Mouse (Mus musculus) MEL (cell line): ENCODE data around the gene Maml2. TPM values are rescaled to one million over a fixed set of nuclear protein-coding genes. Genes with fewer than 3 reads are reported as not detected.

Experiments
- DNase-seq: peaks from one replicate; pipeline ENCODE4 v3.0.0; 2011; ENCODE audit warnings: low read depth, low spot score
- H3K27ac ChIP-seq: 2 replicates; pipeline ENCODE4 v1.5.1; 2012; ENCODE audit warnings: low read depth, mild to moderate bottlenecking, control low read depth, low read length, moderate library complexity; ENCODE audit not compliant: control insufficient read depth
- H3K27me3 ChIP-seq, 2 experiments: fragments of 150-350 bp in 1 of 2; sonication (generic) in 1 of 2; 2 replicates each; pipeline ENCODE4 v1.6.1; 2012; ENCODE audit warnings: low read length in 2 of 2, mild to moderate bottlenecking in 2 of 2, improper control_type of control experiment in 1 of 2, moderate library complexity in 1 of 2; ENCODE audit not compliant: insufficient read depth in 2 of 2, control insufficient read depth in 1 of 2
- H3K36me3 ChIP-seq, 2 experiments: 2 replicates each; pipeline ENCODE4 v1.6.1; 2012 to 2014; ENCODE audit warnings: low read length in 2 of 2, improper control_type of control experiment in 1 of 2, inconsistent platforms in 1 of 2, mild to moderate bottlenecking in 1 of 2; ENCODE audit not compliant: insufficient read depth in 2 of 2, control insufficient read depth in 1 of 2
- H3K4me1 ChIP-seq, 2 experiments: fragments of 150-350 bp in 1 of 2; sonication (generic) in 1 of 2; 2 replicates each; pipeline ENCODE4 v1.6.1; 2012; ENCODE audit warnings: low read length in 2 of 2, improper control_type of control experiment in 1 of 2, mild to moderate bottlenecking in 1 of 2; ENCODE audit not compliant: insufficient read depth in 2 of 2, control insufficient read depth in 1 of 2
- H3K4me3 ChIP-seq, 2 experiments: fragments of 150-350 bp in 1 of 2; sonication (generic) in 1 of 2; 2 replicates each; pipeline ENCODE4 v1.5.1; 2012; ENCODE audit warnings: low read depth in 2 of 2, low read length in 2 of 2, mild to moderate bottlenecking in 2 of 2, moderate library complexity in 2 of 2, control low read depth in 1 of 2, improper control_type of control experiment in 1 of 2; ENCODE audit not compliant: control insufficient read depth in 1 of 2, insufficient read depth in 1 of 2
- H3K79me2 ChIP-seq: 2 replicates; pipeline ENCODE4 v1.6.1; 2012; ENCODE audit warnings: mild to moderate bottlenecking, low read length, moderate library complexity; ENCODE audit not compliant: control insufficient read depth, poor library complexity, insufficient read depth
- H3K9ac ChIP-seq: 2 replicates; pipeline ENCODE4 v1.6.1; 2012; ENCODE audit warnings: low read depth, mild to moderate bottlenecking, control low read depth, low read length, moderate library complexity; ENCODE audit not compliant: control insufficient read depth, poor library complexity, severe bottlenecking
- H3K9me3 ChIP-seq: fragments of 150-350 bp; sonication (generic); replicated peaks from 2 replicates; pipeline ENCODE4 v1.6.1; 2012; ENCODE audit warnings: mild to moderate bottlenecking, low read length, improper control_type of control experiment, moderate library complexity; ENCODE audit not compliant: insufficient read depth
- BHLHE40 ChIP-seq: IDR thresholded peaks from 2 replicates; pipeline ENCODE4 v1.6.1; 2012; ENCODE audit warnings: low read depth, mild to moderate bottlenecking, inconsistent platforms, low read length, improper control_type of control experiment, borderline replicate concordance
- CHD1 ChIP-seq: IDR thresholded peaks from 2 replicates; pipeline ENCODE4 v1.6.1; 2012; ENCODE audit warnings: low read depth, mild to moderate bottlenecking, inconsistent platforms, low read length, improper control_type of control experiment
- CHD2 ChIP-seq: IDR thresholded peaks from 2 replicates; pipeline ENCODE4 v1.6.1; 2011; ENCODE audit warnings: low read length, improper control_type of control experiment
- CTCF ChIP-seq, 3 experiments: IDR thresholded peaks in 2 of 3; conservative IDR thresholded peaks in 1 of 3; 2 replicates each; pipeline ENCODE4 v1.5.1; 2011 to 2012; ENCODE audit warnings: low read length in 3 of 3, low read depth in 2 of 3, mild to moderate bottlenecking in 2 of 3, improper control_type of control experiment in 1 of 3, inconsistent platforms in 1 of 3, mixed read lengths in 1 of 3, moderate library complexity in 1 of 3; ENCODE audit not compliant: control insufficient read depth in 1 of 3, insufficient read depth in 1 of 3, poor library complexity in 1 of 3, severe bottlenecking in 1 of 3
- E2F4 ChIP-seq: IDR thresholded peaks from 2 replicates; pipeline ENCODE4 v1.6.1; 2011; ENCODE audit warnings: low read depth, low read length, improper control_type of control experiment, borderline replicate concordance
- ELF1 ChIP-seq: IDR thresholded peaks from 2 replicates; pipeline ENCODE4 v1.6.1; 2014; ENCODE audit warnings: low read depth, mild to moderate bottlenecking, inconsistent platforms, low read length, improper control_type of control experiment, moderate library complexity
- EP300 ChIP-seq, 2 experiments: IDR thresholded peaks; 2 replicates each; pipeline ENCODE4 v1.6.1; 2011; ENCODE audit warnings: improper control_type of control experiment in 2 of 2, low read length in 2 of 2, low read depth in 1 of 2, mild to moderate bottlenecking in 1 of 2
- ETS1 ChIP-seq: IDR thresholded peaks from 2 replicates; pipeline ENCODE4 v1.6.1; 2012; ENCODE audit warnings: low read depth, mild to moderate bottlenecking, inconsistent platforms, low read length, improper control_type of control experiment, moderate library complexity
- GABPA ChIP-seq: IDR thresholded peaks from 2 replicates; pipeline ENCODE4 v1.6.1; 2012; ENCODE audit warnings: low read depth, mild to moderate bottlenecking, inconsistent platforms, low read length, improper control_type of control experiment, moderate library complexity
- GATA1 ChIP-seq: IDR thresholded peaks from 2 replicates; pipeline ENCODE4 v1.6.1; 2011; ENCODE audit warnings: low read depth, low read length, improper control_type of control experiment
- HCFC1 ChIP-seq: IDR thresholded peaks from 2 replicates; pipeline ENCODE4 v1.6.1; 2012; ENCODE audit warnings: low read depth, mild to moderate bottlenecking, inconsistent platforms, low read length, improper control_type of control experiment, moderate library complexity
- JUND ChIP-seq: IDR thresholded peaks from 2 replicates; pipeline ENCODE4 v1.6.1; 2011; ENCODE audit warnings: low read depth, mild to moderate bottlenecking, improper control_type of control experiment, low read length
- KAT2A ChIP-seq: conservative IDR thresholded peaks from 2 replicates; pipeline ENCODE4 v1.6.1; 2012; ENCODE audit warnings: low read depth, low read length, improper control_type of control experiment, inconsistent platforms
- MAFK ChIP-seq: IDR thresholded peaks from 2 replicates; pipeline ENCODE4 v1.6.1; 2011; ENCODE audit warnings: low read depth, mild to moderate bottlenecking, low read length, improper control_type of control experiment, borderline replicate concordance
- MAX ChIP-seq: IDR thresholded peaks from 2 replicates; pipeline ENCODE4 v1.6.1; 2011; ENCODE audit warnings: low read length, improper control_type of control experiment
- MAZ ChIP-seq: IDR thresholded peaks from 2 replicates; pipeline ENCODE4 v1.6.1; 2012; ENCODE audit warnings: low read depth, mild to moderate bottlenecking, inconsistent platforms, low read length, improper control_type of control experiment
- MEF2A ChIP-seq: IDR thresholded peaks from 2 replicates; pipeline ENCODE4 v1.6.1; 2014; ENCODE audit warnings: low read depth, mild to moderate bottlenecking, inconsistent platforms, low read length, improper control_type of control experiment; ENCODE audit not compliant: poor library complexity, insufficient replicate concordance, severe bottlenecking; ENCODE audit errors: extremely low read depth
- MXI1 ChIP-seq: IDR thresholded peaks from 2 replicates; pipeline ENCODE4 v1.6.1; 2011; ENCODE audit warnings: mild to moderate bottlenecking, low read depth, low read length, improper control_type of control experiment
- MYB ChIP-seq: IDR thresholded peaks from 2 replicates; pipeline ENCODE4 v1.6.1; 2011; ENCODE audit warnings: mild to moderate bottlenecking, low read depth, low read length, improper control_type of control experiment
- MYC ChIP-seq: IDR thresholded peaks from 2 replicates; pipeline ENCODE4 v1.6.1; 2011; ENCODE audit warnings: low read depth, mild to moderate bottlenecking, low read length, improper control_type of control experiment, moderate library complexity
- NELFE ChIP-seq: IDR thresholded peaks from 2 replicates; pipeline ENCODE4 v1.6.1; 2011; ENCODE audit warnings: low read depth, low read length, improper control_type of control experiment
- NRF1 ChIP-seq: IDR thresholded peaks from 2 replicates; pipeline ENCODE4 v1.6.1; 2014; ENCODE audit warnings: low read depth, mild to moderate bottlenecking, inconsistent platforms, low read length, improper control_type of control experiment, moderate library complexity; ENCODE audit not compliant: poor library complexity, insufficient read depth, severe bottlenecking
- POLR2A ChIP-seq, 2 experiments: IDR thresholded peaks; 2 replicates each; pipeline ENCODE4 v1.6.1; 2011 to 2012; ENCODE audit warnings: low read length in 2 of 2, mild to moderate bottlenecking in 2 of 2, control low read depth in 1 of 2, improper control_type of control experiment in 1 of 2, low read depth in 1 of 2, moderate library complexity in 1 of 2; ENCODE audit not compliant: control insufficient read depth in 1 of 2, insufficient read depth in 1 of 2, poor library complexity in 1 of 2
- POLR2AphosphoS2 ChIP-seq: IDR thresholded peaks from 2 replicates; pipeline ENCODE4 v1.6.1; 2011; ENCODE audit warnings: low read length, improper control_type of control experiment
- POLR2AphosphoS5 ChIP-seq: IDR thresholded peaks from 2 replicates; pipeline ENCODE4 v1.6.1; 2012; ENCODE audit warnings: low read depth, borderline replicate concordance, mild to moderate bottlenecking, inconsistent platforms, low read length, moderate library complexity, mixed read lengths
- RAD21 ChIP-seq: IDR thresholded peaks from 2 replicates; pipeline ENCODE4 v1.6.1; 2011; ENCODE audit warnings: mild to moderate bottlenecking, low read depth, low read length, improper control_type of control experiment
- RCOR1 ChIP-seq: IDR thresholded peaks from 2 replicates; pipeline ENCODE4 v1.6.1; 2012; ENCODE audit warnings: low read depth, mild to moderate bottlenecking, inconsistent platforms, low read length, improper control_type of control experiment
- SIN3A ChIP-seq: IDR thresholded peaks from 2 replicates; pipeline ENCODE4 v1.6.1; 2012; ENCODE audit warnings: low read length, improper control_type of control experiment, inconsistent platforms
- SMC3 ChIP-seq: IDR thresholded peaks from 2 replicates; pipeline ENCODE4 v1.6.1; 2011; ENCODE audit warnings: low read depth, low read length, improper control_type of control experiment
- TAL1 ChIP-seq: IDR thresholded peaks from 2 replicates; pipeline ENCODE4 v1.6.1; 2012; ENCODE audit warnings: mild to moderate bottlenecking, inconsistent platforms, low read length, moderate library complexity, mixed read lengths
- TBP ChIP-seq: IDR thresholded peaks from 2 replicates; pipeline ENCODE4 v1.8.0; 2011; ENCODE audit warnings: low read depth, low read length, improper control_type of control experiment
- TCF12 ChIP-seq: IDR thresholded peaks from 2 replicates; pipeline ENCODE4 v1.6.1; 2014; ENCODE audit warnings: low read depth, mild to moderate bottlenecking, inconsistent platforms, low read length, improper control_type of control experiment, moderate library complexity
- UBTF ChIP-seq: IDR thresholded peaks from 2 replicates; pipeline ENCODE4 v1.6.1; 2012; ENCODE audit warnings: low read depth, mild to moderate bottlenecking, inconsistent platforms, low read length, improper control_type of control experiment, moderate library complexity, borderline replicate concordance; ENCODE audit not compliant: insufficient read depth
- USF1 ChIP-seq: IDR thresholded peaks from 2 replicates; pipeline ENCODE4 v1.6.1; 2014; ENCODE audit warnings: low read depth, mild to moderate bottlenecking, inconsistent platforms, low read length, improper control_type of control experiment, moderate library complexity
- USF2 ChIP-seq, 2 experiments: IDR thresholded peaks; 2 replicates each; pipeline ENCODE4 v1.6.1; 2011 to 2012; ENCODE audit warnings: improper control_type of control experiment in 2 of 2, low read length in 2 of 2, borderline replicate concordance in 1 of 2, inconsistent platforms in 1 of 2, low read depth in 1 of 2, mild to moderate bottlenecking in 1 of 2; ENCODE audit not compliant: insufficient read depth in 1 of 2
- ZC3H11A ChIP-seq: IDR thresholded peaks from 2 replicates; pipeline ENCODE4 v1.6.1; 2012; ENCODE audit warnings: low read depth, mild to moderate bottlenecking, inconsistent platforms, low read length, improper control_type of control experiment
- ZKSCAN1 ChIP-seq: IDR thresholded peaks from 2 replicates; pipeline ENCODE4 v1.6.1; 2012; ENCODE audit warnings: low read depth, mild to moderate bottlenecking, inconsistent platforms, low read length, improper control_type of control experiment, moderate library complexity
- ZMIZ1 ChIP-seq: IDR thresholded peaks from 2 replicates; pipeline ENCODE4 v1.6.1; 2012; ENCODE audit warnings: low read depth, mild to moderate bottlenecking, inconsistent platforms, low read length, improper control_type of control experiment, moderate library complexity
- polyA plus RNA-seq, 2 experiments: library from polyadenylated mRNA; stranded (reverse) in 1 of 2; unstranded in 1 of 2; fragments of >175 nt in 1 of 2; fragments of >200 nt in 1 of 2; gene quantifications; 2 replicates each; pipeline versions ENCODE4 v1.2.1 to v1.2.4; 2012; ENCODE audit warnings: low replicate concordance in 2 of 2, low read depth in 1 of 2; ENCODE audit not compliant: insufficient read length in 2 of 2, insufficient read depth in 1 of 2, missing spikeins in 1 of 2
- total RNA-seq: library from RNA; depleted of rRNA; stranded (reverse); fragments of 300-350 nt; gene quantifications from 2 replicates; pipeline ENCODE4 v1.2.3, GENCODE M21; 2012

Gene Maml2
- total and polyA plus RNA-seq, 3 experiments = 0.08 to 0.47 TPM; not detected in 1

DNA sequence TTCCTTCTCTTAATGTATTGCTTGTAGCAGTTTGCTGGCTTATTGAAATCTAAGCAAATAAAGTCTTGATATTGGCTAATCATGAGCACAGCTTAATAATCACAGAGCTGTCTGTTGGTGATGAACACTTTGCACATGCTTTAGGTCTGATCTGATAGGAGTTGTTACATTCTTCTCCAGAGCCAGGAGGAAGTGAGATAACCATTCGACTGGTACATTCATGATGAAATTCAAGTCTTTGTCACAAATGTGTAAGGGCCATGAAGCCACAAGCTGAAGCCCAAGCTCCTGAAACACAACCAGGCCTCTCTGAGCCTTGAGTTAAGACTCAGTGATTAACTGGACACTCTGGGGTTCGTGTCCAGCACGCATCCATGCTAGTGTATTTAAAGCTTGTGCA is 225.3 kb downstream of the Maml2 start:
- H3K9ac ChIP-seq = no peak overlapping the region
- H3K27ac ChIP-seq = peak overlapping the region; percentile 72
- peaks cover 18 to 30% of the 10 kb centered on the region in 2 experiments for H3K4me1 ChIP-seq
- peaks cover 0 to 28% of the 10 kb centered on the region in 2 experiments; a peak in 2 of 4 replicates for H3K36me3 ChIP-seq
- H3K9me3 ChIP-seq = no peaks in the 10 kb centered on the region
- no peaks in the 10 kb centered on the region for H3K79me2 ChIP-seq
- no peak overlapping the region for H3K4me3 ChIP-seq
- DNase-seq = peak; percentile 90
- H3K27me3 ChIP-seq = no peaks in the 10 kb centered on the region
- TF ChIP-seq ZC3H11A = no peak
- TF ChIP-seq POLR2A (IDR thresholded peaks at IDR 0.05; ENCODE audit: control insufficient read depth in 1 of 2, insufficient read depth in 1 of 2, low read depth in 1 of 2, low read length in 2 of 2, poor library complexity in 1 of 2) = no peak
- TF ChIP-seq E2F4 = no peak
- peak; percentile 100 for TF ChIP-seq RCOR1
- no peak for TF ChIP-seq NELFE
- peak; percentile 68; the same call in 1 of the 2 replicates for TF ChIP-seq MEF2A
- TF ChIP-seq TCF12 = peak; percentile 97
- TF ChIP-seq USF2 (IDR thresholded peaks at IDR 0.05; ENCODE audit: borderline replicate concordance in 1 of 2, insufficient read depth in 1 of 2, low read depth in 1 of 2, low read length in 2 of 2) = no peak
- peak; percentile 87 for TF ChIP-seq SIN3A
- no peak for TF ChIP-seq JUND
- TF ChIP-seq CTCF (IDR thresholded peaks at IDR 0.05 in 2 of 3, conservative IDR thresholded peaks at IDR 0.05 in 1 of 3; ENCODE audit: control insufficient read depth in 1 of 3, insufficient read depth in 1 of 3, low read depth in 2 of 3, low read length in 3 of 3, poor library complexity in 1 of 3, severe bottlenecking in 1 of 3) = no peak
- no peak for TF ChIP-seq MAZ
- TF ChIP-seq TAL1 = peak; percentile 57
- TF ChIP-seq ZMIZ1 = no peak
- peak; percentile 59; the same call in 1 of the 2 replicates for TF ChIP-seq MAFK
- TF ChIP-seq POLR2AphosphoS2 = no peak
- no peak for TF ChIP-seq USF1
- peak; percentile 58; the same call in 1 of the 2 replicates for TF ChIP-seq ELF1
- no peak for TF ChIP-seq SMC3
- TF ChIP-seq CHD1 = no peak
- TF ChIP-seq MYB = peak; percentile 96
- no peak for TF ChIP-seq GABPA
- TF ChIP-seq KAT2A = no peak
- TF ChIP-seq POLR2AphosphoS5 = no peak
- TF ChIP-seq MAX = peak; percentile 86
- no peak for TF ChIP-seq ZKSCAN1
- TF ChIP-seq MYC = peak; percentile 90
- TF ChIP-seq RAD21 = no peak
- peak; percentile 99 to 100 for TF ChIP-seq EP300 (IDR thresholded peaks at IDR 0.05; ENCODE audit: low read depth in 1 of 2, low read length in 2 of 2)
- peak; percentile 59 for TF ChIP-seq TBP
- TF ChIP-seq HCFC1 = no peak
- TF ChIP-seq ETS1 = peak; percentile 96
- peak; percentile 84; the same call in 1 of the 2 replicates for TF ChIP-seq MXI1
- no peak for TF ChIP-seq UBTF
- TF ChIP-seq NRF1 = no peak
- TF ChIP-seq BHLHE40 = peak; percentile 94
- TF ChIP-seq CHD2 = no peak
- TF ChIP-seq GATA1 = peak; percentile 98
